Mouse (Mus musculus) heart, postnatal 0 days (tissue): ENCODE data around the gene Agr2. TPM values are rescaled to one million over a fixed set of nuclear protein-coding genes. Genes with fewer than 3 reads are reported as not detected.

Experiments
- ATAC-seq: fragments of 200-750 bp; cut with Nextera tagmentation; 2 replicates; pipeline ENCODE4 v1.8.0; 2017; ENCODE audit warnings: low read depth, moderate number of reproducible peaks, moderate library complexity; ENCODE audit not compliant: insufficient read depth
- DNase-seq: peaks from one replicate; pipeline ENCODE4 v3.0.0-alpha.2; 2016; ENCODE audit warnings: low spot score
- H3K27ac ChIP-seq: fragments of 300-500 bp; sonication (generic); 2 replicates; pipeline ENCODE4 v1.5.1; 2014; ENCODE audit warnings: low read depth, mild to moderate bottlenecking
- H3K27me3 ChIP-seq: fragments of 300-500 bp; sonication (generic); 2 replicates; pipeline ENCODE4 v1.6.1; 2014; ENCODE audit warnings: low read length, mixed read lengths; ENCODE audit not compliant: control insufficient read depth, insufficient read depth
- H3K36me3 ChIP-seq: fragments of 300-500 bp; sonication (generic); replicated peaks from 2 replicates; pipeline ENCODE4 v1.6.1; 2014; ENCODE audit warnings: low read length, mixed read lengths; ENCODE audit not compliant: control insufficient read depth, insufficient read depth
- H3K4me1 ChIP-seq: fragments of 300-500 bp; sonication (generic); 2 replicates; pipeline ENCODE4 v1.6.1; 2014; ENCODE audit warnings: antibody characterized with exemption; ENCODE audit not compliant: control insufficient read depth, insufficient read depth
- H3K4me2 ChIP-seq: fragments of 300-500 bp; sonication (generic); 2 replicates; pipeline ENCODE4 v1.6.1; 2014; ENCODE audit warnings: low read depth, mild to moderate bottlenecking, low read length, moderate library complexity
- H3K4me3 ChIP-seq: fragments of 300-500 bp; sonication (generic); 2 replicates; pipeline ENCODE4 v1.5.1; 2014; ENCODE audit warnings: low read depth, low read length
- H3K9ac ChIP-seq: fragments of 300-500 bp; sonication (generic); replicated peaks from 2 replicates; pipeline ENCODE4 v1.6.1; 2014; ENCODE audit warnings: low read depth, low read length, mixed read lengths
- H3K9me3 ChIP-seq: fragments of 300-500 bp; sonication (generic); replicated peaks from 2 replicates; pipeline ENCODE4 v1.6.1; 2016; ENCODE audit warnings: low read length; ENCODE audit not compliant: control insufficient read depth
- CTCF ChIP-seq: IDR thresholded peaks from 2 replicates; pipeline ENCODE4 v1.5.1; 2016; ENCODE audit warnings: antibody characterized with exemption, control low read depth, low read depth
- EP300 ChIP-seq: IDR thresholded peaks from 2 replicates; pipeline ENCODE4 v1.6.1; 2016; ENCODE audit warnings: antibody characterized with exemption, low read depth
- WGBS: fragments of 180-500 bp; shearing (Covaris S2); extraction: QIAGEN DNeasy Blood & Tissue Kit; methylation state at CpG from one replicate; pipeline ENCODE4 v1.1.7; 2014; 5-methylcytosine and 5-hydroxymethylcytosine counted together
- polyA plus RNA-seq: library from polyadenylated mRNA; unstranded; fragments of >200 nt; fragmentation: Nextera tagmentation; extraction: Ambion mirVana; gene quantifications from 2 replicates; pipeline ENCODE4 v1.2.1, GENCODE M21; 2015
- total RNA-seq: library from RNA; depleted of rRNA; stranded (reverse); fragments of >200 nt; gene quantifications from 2 replicates; pipeline ENCODE4 v1.2.3, GENCODE M21; 2014; ENCODE audit warnings: low replicate concordance; rRNA removed

The Agr2 gene
- total and polyA plus RNA-seq, 2 experiments from 2014 or later = not detected

DNA sequence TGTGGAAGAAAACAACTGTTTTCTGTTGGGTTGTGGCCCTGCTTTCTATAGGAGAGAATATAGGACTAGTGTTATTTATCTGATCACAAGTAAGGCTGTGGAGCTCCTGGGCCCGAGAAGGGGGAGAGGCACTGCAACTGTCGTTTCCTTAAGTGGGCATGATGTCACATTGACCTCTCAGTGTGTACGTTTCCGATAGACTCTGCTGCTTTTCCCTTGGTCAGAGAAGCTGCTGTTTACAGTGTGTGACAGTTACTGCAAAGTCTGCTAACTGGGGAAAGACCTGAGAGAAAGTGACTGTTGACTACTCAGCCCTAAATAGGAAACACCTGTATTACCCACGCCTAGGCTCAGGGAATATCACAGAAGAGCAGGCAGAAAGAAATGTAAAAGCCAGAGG is 53.5 kb downstream of the Agr2 start:
- no peak overlapping the region for H3K9ac ChIP-seq
- peak overlapping the region; percentile 15; the same call in 1 of the 2 replicates for H3K27ac ChIP-seq
- H3K4me1 ChIP-seq = no peaks in the 10 kb centered on the region
- no peaks in the 10 kb centered on the region for H3K36me3 ChIP-seq
- no peak overlapping the region for H3K4me2 ChIP-seq
- WGBS = 22% methylated on average over 5 of the region's 5 CpGs
- no peak for TF ChIP-seq EP300
- TF ChIP-seq CTCF = no peak
- ATAC-seq = no peak
- no peak for DNase-seq
- H3K27me3 ChIP-seq = no peaks in the 10 kb centered on the region
- no peaks in the 10 kb centered on the region for H3K9me3 ChIP-seq
- H3K4me3 ChIP-seq = no peak overlapping the region

DNA sequence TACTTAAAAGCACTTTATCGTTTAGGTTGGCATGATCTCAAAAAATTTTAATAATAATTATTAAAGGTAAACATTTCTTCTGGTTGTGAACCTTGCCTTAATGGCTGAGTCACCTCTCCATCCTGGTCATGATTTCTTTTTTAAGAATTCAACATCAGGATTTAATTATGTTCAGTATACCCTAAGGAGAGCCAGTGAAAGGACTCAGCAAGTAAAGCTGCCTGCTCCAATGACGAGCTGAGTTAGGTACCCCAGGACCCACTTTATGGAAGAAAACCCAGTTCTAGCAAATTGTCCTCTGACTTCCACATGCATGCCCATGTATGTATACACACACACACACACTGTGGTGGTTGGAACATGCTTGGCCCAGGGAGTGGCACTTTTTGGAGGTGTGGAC is 54.9 kb downstream of the Agr2 start:
- TF ChIP-seq EP300 (no peak), CTCF (no peak)
- DNase-seq (no peak), ATAC-seq (no peak)
- H3K4me1 ChIP-seq = no peaks in the 10 kb centered on the region
- H3K4me2 ChIP-seq = no peak overlapping the region
- H3K27me3 ChIP-seq = no peaks in the 10 kb centered on the region
- no peak overlapping the region for H3K4me3 ChIP-seq
- 87% methylated on average over 2 of the region's 2 CpGs for WGBS
- no peaks in the 10 kb centered on the region for H3K9me3 ChIP-seq
- no peaks in the 10 kb centered on the region for H3K36me3 ChIP-seq
- no peak overlapping the region for H3K9ac ChIP-seq
- no peak overlapping the region for H3K27ac ChIP-seq

DNA sequence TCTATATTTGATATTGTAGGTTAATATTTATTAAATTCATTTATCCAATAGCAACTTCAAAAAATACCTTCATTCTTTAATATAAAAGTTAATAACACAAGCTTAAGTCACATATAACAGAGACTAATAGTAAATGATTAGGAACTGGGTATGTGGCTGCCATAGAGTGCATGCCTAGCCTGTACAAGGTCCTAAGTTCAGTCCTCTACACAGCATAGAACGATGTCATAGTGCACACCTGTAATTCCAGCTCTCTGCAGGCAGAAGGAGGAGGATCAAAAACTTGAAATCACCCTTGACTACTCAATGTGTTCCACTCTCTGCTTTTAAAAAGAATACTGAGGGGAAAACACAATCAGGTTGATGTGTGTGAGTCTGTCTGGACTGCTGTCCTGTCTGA is 57.6 kb downstream of the Agr2 start:
- Histone ChIP-seq H3K4me3 (no peak overlapping the region), H3K4me1 (no peaks in the 10 kb centered on the region), H3K9ac (no peak overlapping the region), H3K36me3 (no peaks in the 10 kb centered on the region), H3K27ac (no peak overlapping the region), H3K9me3 (no peaks in the 10 kb centered on the region), H3K27me3 (no peaks in the 10 kb centered on the region), H3K4me2 (no peak overlapping the region)
- WGBS = 70% methylated on average over 1 of the region's 1 CpGs
- TF ChIP-seq EP300 (no peak), CTCF (no peak)
- DNase-seq (no peak), ATAC-seq (no peak)

Other genes starting within 250 kb of the Agr2 start
- not detected in 2 replicates for gene Agr3, start 67.3 kb upstream of the Agr2 start, total RNA-seq
- gene Agr3, start 67.3 kb upstream of the Agr2 start, polyA plus RNA-seq = 0.19 TPM in 1 of 2 replicates, not detected in the other
- 38.1 and 46.2 TPM in 2 replicates for gene Tspan13, start 49.6 kb downstream of the Agr2 start, total RNA-seq
- 49.8 and 53.9 TPM in 2 replicates for gene Tspan13, start 49.6 kb downstream of the Agr2 start, polyA plus RNA-seq
- 8.9 and 9.9 TPM in 2 replicates for gene Ankmy2, start 164.2 kb downstream of the Agr2 start, total RNA-seq
- gene Ankmy2, start 164.2 kb downstream of the Agr2 start, polyA plus RNA-seq = 23.1 and 24.8 TPM in 2 replicates
- gene Bzw2, start 165.2 kb downstream of the Agr2 start, total RNA-seq = 147 and 151 TPM in 2 replicates
- 189 and 203 TPM in 2 replicates for gene Bzw2, start 165.2 kb downstream of the Agr2 start, polyA plus RNA-seq